Mouse (Mus musculus): ENCODE results near the gene Msh6.
"Not testable (repeated sequence)": the region's sequence is repeated elsewhere in the genome, so short reads cannot be mapped to it uniquely, and the experiment has no call there.

Msh6 gene

GRCm38 (mm10) chr17:87974629-87975228 is at the start of gene Msh6:
Gene Msh6, plus strand, starts transcription at chr17:87975062.
- DNase-seq, result peak; percentile 85

GRCm38 (mm10) chr17:87934326-87934725 is 40.5 kb upstream of the Msh6 start:
- DNase-seq, result no peak

- DNase-seq, result no peak
Measured at GRCm38 (mm10) chr17:87934736-87935135, 40.1 kb upstream of the Msh6 start.

- no peak for DNase-seq
Measured at GRCm38 (mm10) chr17:87936156-87936555, 38.7 kb upstream of the Msh6 start.

- peak; percentile 78 for DNase-seq
Measured at GRCm38 (mm10) chr17:87948965-87949584, 25.8 kb upstream of the Msh6 start.

GRCm38 (mm10) chr17:87954618-87955124 is 20.2 kb upstream of the Msh6 start:
- DNase-seq, result not testable (repeated sequence)

GRCm38 (mm10) chr17:87957096-87957840 is 17.6 kb upstream of the Msh6 start:
- no peak for DNase-seq

GRCm38 (mm10) chr17:87958283-87958682 is 16.6 kb upstream of the Msh6 start:
- DNase-seq, result no peak

GRCm38 (mm10) chr17:87959406-87959805 is 15.5 kb upstream of the Msh6 start:
- DNase-seq, result not testable (repeated sequence)

GRCm38 (mm10) chr17:87959931-87960330 is 14.9 kb upstream of the Msh6 start:
- not testable (repeated sequence) for DNase-seq

GRCm38 (mm10) chr17:87963081-87964075 is 11.5 kb upstream of the Msh6 start:
- no peak for DNase-seq

GRCm38 (mm10) chr17:87968483-87968926 is 6.4 kb upstream of the Msh6 start:
- DNase-seq, result not testable (repeated sequence)

GRCm38 (mm10) chr17:87971696-87972591 is 2.9 kb upstream of the Msh6 start:
- DNase-seq, result peak; percentile 13

- no peak for DNase-seq
Measured at GRCm38 (mm10) chr17:87972856-87973255, 2.0 kb upstream of the Msh6 start.

- no peak for DNase-seq
Measured at GRCm38 (mm10) chr17:87973261-87974167, 1.3 kb upstream of the Msh6 start.

- DNase-seq, result peak; percentile 66
Measured at GRCm38 (mm10) chr17:87975229-87975853, 479 bp downstream of the Msh6 start.

GRCm38 (mm10) chr17:87976154-87976806 is 1.4 kb downstream of the Msh6 start:
- DNase-seq, result no peak

- DNase-seq, result not testable (repeated sequence)
Measured at GRCm38 (mm10) chr17:87976927-87977326, 2.1 kb downstream of the Msh6 start.

GRCm38 (mm10) chr17:87979696-87980095 is 4.8 kb downstream of the Msh6 start:
- DNase-seq, result not testable (repeated sequence)

All from lung, postnatal 10 days (tissue).